Mouse (Mus musculus) right cerebral cortex, postnatal 36 days (tissue): ENCODE data around the gene Olfr1467.

Experiments
- DNase-seq, 2 experiments: peaks; one replicate each; pipeline ENCODE4 v3.0.0; 2022; ENCODE audit warnings: low spot score in 2 of 2, mixed read lengths in 1 of 2

Olfr1467 gene

GRCm38 (mm10) chr19:13361936-13362335 is at the start of gene Olfr1467:
Gene Olfr1467 (plus strand): TSS chr19:13362236.
- DNase-seq = no peak

- DNase-seq = no peak
These were observed 46.6 kb upstream of the Olfr1467 start, which contains the start of gene Olfr1465 for GRCm38 (mm10) chr19:13315441-13315840. Gene Olfr1465 (minus strand): TSS chr19:13315541.

GRCm38 (mm10) chr19:13338562-13338961 is 23.5 kb upstream of the Olfr1467 start, which contains the start of gene Olfr1466:
Gene Olfr1466 (plus strand): TSS chr19:13338862.
- no peak for DNase-seq

- no peak for DNase-seq
These were observed 45.5 kb downstream of the Olfr1467 start, which contains the start of gene Olfr1469 for GRCm38 (mm10) chr19:13407549-13407948. Gene Olfr1469 (plus strand): TSS chr19:13407849.
